Mouse (Mus musculus) kidney, postnatal 0 days (tissue): Measurements from ENCODE around the gene Lrrc38. TPM values are rescaled to one million over a fixed set of nuclear protein-coding genes. Genes with fewer than 3 reads are reported as not detected.

Experiments
- ATAC-seq: fragments of 200-750 bp; cut with Nextera tagmentation; replicated peaks from 2 replicates; pipeline ENCODE4 v1.8.0; 2017; ENCODE audit warnings: low read depth, moderate number of reproducible peaks, moderate TSS enrichment, moderate library complexity; ENCODE audit not compliant: low FRiP score
- DNase-seq: peaks from one replicate; pipeline ENCODE4 v3.0.0-alpha.2; 2016; ENCODE audit warnings: low spot score
- H3K27ac ChIP-seq: fragments of 300-500 bp; sonication (generic); 2 replicates; pipeline ENCODE4 v1.5.1; 2014; ENCODE audit warnings: mild to moderate bottlenecking
- H3K27me3 ChIP-seq: fragments of 300-500 bp; sonication (generic); 2 replicates; pipeline ENCODE4 v1.6.1; 2014; ENCODE audit warnings: low read length, mixed read lengths; ENCODE audit not compliant: insufficient read depth
- H3K36me3 ChIP-seq: fragments of 300-500 bp; sonication (generic); 2 replicates; pipeline ENCODE4 v1.6.1; 2014; ENCODE audit warnings: low read length, mixed read lengths; ENCODE audit not compliant: insufficient read depth
- H3K4me1 ChIP-seq: fragments of 300-500 bp; sonication (generic); replicated peaks from 2 replicates; pipeline ENCODE4 v1.6.1; 2014; ENCODE audit warnings: antibody characterized with exemption, low read length, mixed read lengths; ENCODE audit not compliant: insufficient read depth
- H3K4me2 ChIP-seq: fragments of 300-500 bp; sonication (generic); 2 replicates; pipeline ENCODE4 v1.6.1; 2014; ENCODE audit warnings: mild to moderate bottlenecking, low read length, moderate library complexity, mixed read lengths
- H3K4me3 ChIP-seq: fragments of 300-500 bp; sonication (generic); replicated peaks from 2 replicates; pipeline ENCODE4 v1.5.1; 2014; ENCODE audit warnings: low read depth, low read length
- H3K9ac ChIP-seq: fragments of 300-500 bp; sonication (generic); 2 replicates; pipeline ENCODE4 v1.6.1; 2014; ENCODE audit warnings: low read depth, low read length
- H3K9me3 ChIP-seq: fragments of 300-500 bp; sonication (generic); replicated peaks from 2 replicates; pipeline ENCODE4 v1.6.1; 2016; ENCODE audit warnings: low read length, inconsistent platforms, mixed read lengths
- CTCF ChIP-seq: IDR thresholded peaks from 2 replicates; pipeline ENCODE4 v1.5.1; 2016; ENCODE audit warnings: antibody characterized with exemption, low read depth, mild to moderate bottlenecking, moderate library complexity
- WGBS: fragments of 180-500 bp; shearing (Covaris S2); extraction: QIAGEN DNeasy Blood & Tissue Kit; methylation state at CpG from one replicate; pipeline ENCODE4 v1.1.7; 2014; 5-methylcytosine and 5-hydroxymethylcytosine counted together
- polyA plus RNA-seq: library from polyadenylated mRNA; unstranded; fragments of >200 nt; fragmentation: Nextera tagmentation; extraction: Ambion mirVana; gene quantifications from 2 replicates; pipeline ENCODE4 v1.2.1, GENCODE M21; 2015

Gene Lrrc38
- polyA plus RNA-seq, 1 experiment from 2014 or later = 0.09 TPM

DNA sequence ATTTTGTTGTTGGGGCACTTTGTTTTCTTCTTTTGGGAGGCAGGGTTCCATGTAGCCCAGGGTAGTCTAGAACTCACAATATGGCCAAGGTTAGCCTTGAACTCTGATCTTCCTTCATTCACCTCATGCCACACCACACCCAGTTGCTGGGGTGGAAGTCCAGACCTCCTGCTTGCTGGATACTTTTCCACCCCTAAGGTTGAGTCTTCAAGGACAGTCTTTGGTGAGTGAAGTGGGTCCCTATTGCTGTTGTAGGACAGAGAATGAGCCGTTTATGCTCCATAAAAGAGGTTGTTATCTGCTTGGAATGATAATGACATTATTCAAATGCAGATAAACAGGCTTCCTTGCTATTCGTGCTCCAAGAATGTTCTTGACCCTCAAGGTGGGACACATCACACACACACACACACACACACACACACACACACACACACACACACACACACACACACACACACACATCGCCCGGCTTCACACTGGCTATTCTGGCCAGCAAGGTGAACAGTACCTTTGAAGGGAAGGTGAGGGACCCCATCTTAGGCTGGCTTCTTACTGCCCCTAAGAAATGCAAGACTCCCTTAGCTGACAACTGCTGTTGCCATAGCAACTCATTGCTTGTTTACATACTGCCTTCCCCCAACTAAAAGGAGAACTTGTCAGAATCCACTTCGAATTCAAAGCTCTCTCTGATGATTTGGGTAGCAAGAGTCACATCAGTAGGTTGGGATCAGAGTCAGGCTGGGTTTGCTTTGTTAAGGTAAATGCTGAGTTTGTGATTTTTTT is 43.4 kb upstream of the Lrrc38 start:
- no peak for DNase-seq
- H3K27me3 ChIP-seq = no peaks in the 10 kb centered on the region
- 60% methylated on average over 5 of the region's 5 CpGs for WGBS
- ATAC-seq = no peak
- H3K36me3 ChIP-seq = no peaks in the 10 kb centered on the region
- no peak overlapping the region for H3K4me3 ChIP-seq
- no peak for TF ChIP-seq CTCF
- H3K27ac ChIP-seq = no peak overlapping the region
- H3K4me2 ChIP-seq = no peak overlapping the region
- no peaks in the 10 kb centered on the region for H3K4me1 ChIP-seq
- no peaks in the 10 kb centered on the region for H3K9me3 ChIP-seq
- H3K9ac ChIP-seq = no peak overlapping the region

DNA sequence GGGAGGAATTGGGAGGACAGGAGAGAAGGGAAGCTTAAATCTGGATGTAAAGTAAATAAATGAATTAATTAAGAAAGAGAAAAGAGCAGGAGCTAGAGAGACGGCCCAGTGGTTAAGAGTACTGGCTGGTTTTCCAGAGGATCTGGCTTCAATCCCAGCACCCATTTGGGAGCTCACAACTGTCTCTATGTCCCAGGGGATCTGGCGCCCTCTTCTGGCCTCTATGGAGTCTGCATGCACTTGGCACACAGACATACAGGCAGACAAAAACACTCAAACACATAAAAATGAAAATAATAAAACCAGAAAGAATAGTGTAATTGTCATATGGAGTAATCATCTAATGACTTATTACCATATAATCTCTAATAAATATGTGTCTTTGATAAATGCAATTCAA is 38.2 kb upstream of the Lrrc38 start:
- no peak overlapping the region for H3K4me2 ChIP-seq
- no peaks in the 10 kb centered on the region for H3K4me1 ChIP-seq
- no peaks in the 10 kb centered on the region for H3K36me3 ChIP-seq
- no peak for ATAC-seq
- H3K9ac ChIP-seq = no peak overlapping the region
- DNase-seq = no peak
- H3K4me3 ChIP-seq = no peak overlapping the region
- H3K27ac ChIP-seq = no peak overlapping the region
- WGBS = 52% methylated on average over 2 of the region's 2 CpGs
- H3K9me3 ChIP-seq = no peaks in the 10 kb centered on the region
- no peaks in the 10 kb centered on the region for H3K27me3 ChIP-seq
- peak; percentile 61 for TF ChIP-seq CTCF

DNA sequence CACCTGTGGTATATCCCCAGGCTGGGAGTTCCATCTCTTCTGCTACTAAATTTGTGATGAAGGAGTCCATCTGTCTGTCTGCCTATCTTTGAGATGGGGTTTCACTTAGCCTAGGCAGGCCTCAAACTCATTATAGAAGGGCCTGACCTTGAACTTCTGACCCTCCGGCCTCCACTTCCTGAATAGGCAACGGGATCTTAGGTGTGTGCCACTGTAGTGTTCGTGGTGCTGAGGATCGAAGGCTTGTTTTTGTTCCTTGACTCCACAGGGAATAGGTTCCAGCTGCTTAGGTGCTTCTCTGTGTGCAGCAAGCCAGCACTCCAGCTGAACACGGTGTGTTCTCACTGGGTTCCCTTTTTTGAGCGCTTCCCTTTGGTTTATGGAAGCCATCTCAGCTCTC is 36.3 kb upstream of the Lrrc38 start:
- Histone ChIP-seq H3K9ac (no peak overlapping the region), H3K27ac (no peak overlapping the region), H3K4me2 (no peak overlapping the region), H3K4me1 (no peaks in the 10 kb centered on the region), H3K9me3 (no peaks in the 10 kb centered on the region), H3K4me3 (no peak overlapping the region), H3K27me3 (no peaks in the 10 kb centered on the region), H3K36me3 (no peaks in the 10 kb centered on the region)
- 39% methylated on average over 6 of the region's 6 CpGs for WGBS
- DNase-seq (no peak), ATAC-seq (no peak)
- TF ChIP-seq CTCF = no peak

GRCm38 (mm10) chr4:143324176-143324924 is 25.2 kb upstream of the Lrrc38 start:
- H3K9ac ChIP-seq = no peak overlapping the region
- peak; percentile 16 for DNase-seq
- peak; percentile 26; the same call in 1 of the 2 replicates for ATAC-seq
- H3K27me3 ChIP-seq = no peaks in the 10 kb centered on the region
- no peaks in the 10 kb centered on the region for H3K9me3 ChIP-seq
- H3K4me3 ChIP-seq = no peak overlapping the region
- WGBS = 17% methylated on average over 8 of the region's 11 CpGs
- no peak overlapping the region for H3K27ac ChIP-seq
- no peak for TF ChIP-seq CTCF
- H3K4me1 ChIP-seq = 0 out of 2 replicates have a peak, but pooled peaks cover 2% of the 10 kb centered on the region
- H3K4me2 ChIP-seq = no peak overlapping the region; the same call in 1 of the 2 replicates
- H3K36me3 ChIP-seq = no peaks in the 10 kb centered on the region

DNA sequence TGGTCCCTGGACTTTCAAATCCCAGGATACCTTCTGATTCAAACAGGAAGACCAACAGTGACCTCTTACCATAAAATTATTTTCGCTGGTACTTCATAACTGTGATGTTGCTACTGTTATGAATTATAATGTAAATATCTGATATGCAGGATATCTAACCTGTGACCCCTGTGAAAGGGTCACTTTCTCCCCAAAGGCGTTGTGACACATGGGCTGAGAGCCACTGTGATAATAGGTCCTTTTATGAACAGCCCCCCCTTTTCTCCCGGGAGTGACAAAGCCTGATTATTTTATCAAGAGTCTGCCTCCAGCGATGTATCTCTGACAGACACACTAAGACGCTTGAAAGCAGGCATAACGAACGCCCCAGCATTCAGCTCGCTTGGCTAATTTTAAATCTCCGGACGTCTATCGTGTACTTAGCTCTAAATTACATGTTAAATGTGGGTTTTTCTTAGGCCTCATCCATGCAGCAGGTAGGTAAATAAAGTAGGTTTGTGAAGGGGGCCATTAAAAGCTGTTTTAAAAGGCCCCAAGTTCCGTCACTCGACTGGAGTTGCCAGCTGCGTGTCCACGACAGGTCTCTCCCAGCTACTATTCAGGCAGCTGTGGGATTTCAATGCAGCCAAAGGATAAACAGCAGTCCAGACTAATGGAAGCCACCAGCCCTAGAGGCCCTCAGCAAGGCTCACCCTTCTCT is 24.5 kb upstream of the Lrrc38 start:
- DNase-seq (no peak), ATAC-seq (no peak)
- no peak for TF ChIP-seq CTCF
- Histone ChIP-seq H3K4me1 (0 out of 2 replicates have a peak, but pooled peaks cover 2% of the 10 kb centered on the region), H3K27ac (no peak overlapping the region), H3K36me3 (no peaks in the 10 kb centered on the region), H3K4me3 (peak overlapping the region; percentile 26), H3K27me3 (no peaks in the 10 kb centered on the region), H3K9me3 (no peaks in the 10 kb centered on the region), H3K4me2 (peak overlapping the region; percentile 76), H3K9ac (no peak overlapping the region)
- WGBS = 11% methylated on average over 15 of the region's 15 CpGs

- Histone ChIP-seq H3K9me3 (no peaks in the 10 kb centered on the region), H3K27ac (no peak overlapping the region), H3K4me2 (peak overlapping the region; percentile 76), H3K27me3 (no peaks in the 10 kb centered on the region), H3K4me3 (peak overlapping the region; percentile 26), H3K36me3 (no peaks in the 10 kb centered on the region), H3K9ac (no peak overlapping the region), H3K4me1 (0 out of 2 replicates have a peak, but pooled peaks cover 2% of the 10 kb centered on the region)
- WGBS = 2% methylated on average over 10 of the region's 10 CpGs
- ATAC-seq (no peak), DNase-seq (peak; percentile 75)
- peak; percentile 87 for TF ChIP-seq CTCF
Measured at GRCm38 (mm10) chr4:143325625-143325941, 24.0 kb upstream of the Lrrc38 start.
